Mouse (Mus musculus) large intestine, adult 2 months (tissue): ENCODE results near the gene G3bp1. TPM values are rescaled to one million over a fixed set of nuclear protein-coding genes. Genes with fewer than 3 reads are reported as not detected.

Experiments used
- DNase-seq: peaks from one replicate; pipeline ENCODE4 v3.0.0-alpha.2; 2012; ENCODE audit warnings: low read depth, low spot score
- WGBS: fragments of 180-500 bp; shearing (Covaris S2); methylation state at CpG from one replicate; pipeline ENCODE4 v1.1.7; 2018; 5-methylcytosine and 5-hydroxymethylcytosine counted together
- polyA plus RNA-seq: library from polyadenylated mRNA; depleted of rRNA; stranded (reverse); fragments of >200 nt; gene quantifications from 2 replicates; pipeline ENCODE4 v1.2.3, GENCODE M21; 2012; rRNA removed

The G3bp1 gene
- polyA plus RNA-seq: 25.7 and 27.8 TPM in 2 replicates

GRCm38 (mm10) chr11:55469048-55469843, at the start of gene G3bp1:
Gene G3bp1 (plus strand): TSS chr11:55469685.
- under 1% methylated on average over 57 of the region's 57 CpGs for WGBS
- DNase-seq: peak; percentile 99

- no peak for DNase-seq
- 100% methylated on average over 1 of the region's 1 CpGs for whole genome bisulfite sequencing
Measured at GRCm38 (mm10) chr11:55422978-55423377, 46.5 kb upstream of the G3bp1 start, which contains the start of gene Sparc. Gene Sparc (minus strand): TSS chr11:55423183.

GRCm38 (mm10) chr11:55423756-55424155, 45.7 kb upstream of the G3bp1 start:
- 48% methylated on average over 4 of the region's 4 CpGs for WGBS

GRCm38 (mm10) chr11:55424746-55425360, 44.6 kb upstream of the G3bp1 start:
- 84% methylated on average over 8 of the region's 8 CpGs for WGBS
- no peak for DNase-seq

More at GRCm38 (mm10) chr11:55423756-55424155, 45.7 kb upstream of the G3bp1 start:
- DNase-seq: no peak

- 25% methylated on average over 16 of the region's 16 CpGs for WGBS
- no peak for DNase-seq
Measured at GRCm38 (mm10) chr11:55428186-55429012, 41.1 kb upstream of the G3bp1 start.

GRCm38 (mm10) chr11:55429973-55430372, 39.5 kb upstream of the G3bp1 start:
- no peak for DNase-seq

GRCm38 (mm10) chr11:55432981-55433380, 36.5 kb upstream of the G3bp1 start:
- 53% methylated on average over 3 of the region's 3 CpGs for WGBS

More at GRCm38 (mm10) chr11:55429973-55430372, 39.5 kb upstream of the G3bp1 start:
- WGBS: 89% methylated on average over 2 of the region's 2 CpGs

GRCm38 (mm10) chr11:55436089-55436488, 33.4 kb upstream of the G3bp1 start:
- 88% methylated on average over 6 of the region's 6 CpGs for WGBS
- no peak for DNase-seq

More at GRCm38 (mm10) chr11:55432981-55433380, 36.5 kb upstream of the G3bp1 start:
- no peak for DNase-seq

GRCm38 (mm10) chr11:55438031-55438430, 31.5 kb upstream of the G3bp1 start:
- 57% methylated on average over 4 of the region's 4 CpGs for WGBS
- no peak for DNase-seq

GRCm38 (mm10) chr11:55439718-55440117, 29.8 kb upstream of the G3bp1 start:
- no peak for DNase-seq
- 65% methylated on average over 5 of the region's 5 CpGs for WGBS

- no peak for DNase-seq
- WGBS: 0% methylated on average over 1 of the region's 1 CpGs
Measured at GRCm38 (mm10) chr11:55444772-55445171, 24.7 kb upstream of the G3bp1 start.

GRCm38 (mm10) chr11:55446579-55446978, 22.9 kb upstream of the G3bp1 start:
- 18% methylated on average over 4 of the region's 4 CpGs for WGBS
- DNase-seq: no peak

- 73% methylated on average over 7 of the region's 7 CpGs for WGBS
- DNase-seq: no peak
Measured at GRCm38 (mm10) chr11:55449531-55449930, 20.0 kb upstream of the G3bp1 start.

- no peak for DNase-seq
- 55% methylated on average over 4 of the region's 4 CpGs for WGBS
Measured at GRCm38 (mm10) chr11:55450311-55450710, 19.2 kb upstream of the G3bp1 start.

GRCm38 (mm10) chr11:55453640-55454039, 15.8 kb upstream of the G3bp1 start:
- WGBS: 76% methylated on average over 4 of the region's 4 CpGs
- DNase-seq: no peak

- no peak for DNase-seq
- 27% methylated on average over 2 of the region's 2 CpGs for WGBS
Measured at GRCm38 (mm10) chr11:55455166-55455565, 14.3 kb upstream of the G3bp1 start.

GRCm38 (mm10) chr11:55458501-55458900, 11.0 kb upstream of the G3bp1 start:
- no peak for DNase-seq
- WGBS: 66% methylated on average over 4 of the region's 4 CpGs

- WGBS: 20% methylated on average over 3 of the region's 3 CpGs
- DNase-seq: no peak
Measured at GRCm38 (mm10) chr11:55459850-55460558, 9.5 kb upstream of the G3bp1 start.

GRCm38 (mm10) chr11:55460559-55461018, 8.9 kb upstream of the G3bp1 start:
- DNase-seq: no peak
- WGBS: under 1% methylated on average over 17 of the region's 17 CpGs
